Mouse (Mus musculus) adipose tissue, adult 10 weeks (tissue): ENCODE data around the gene Ppp1r32. TPM values are rescaled to one million over a fixed set of nuclear protein-coding genes. Genes with fewer than 3 reads are reported as not detected.

ENCODE experiments used
- polyA plus RNA-seq: library from polyadenylated mRNA; stranded (reverse); fragments of 350-450 nt; fragmentation: Illumina TruSeq; extraction: RNeasy Lipid Tissue Mini Kit (QIAGEN cat#74804); gene quantifications from one replicate; pipeline ENCODE4 v1.2.3, GENCODE M21; 2014; ENCODE audit warnings: low read depth, low replicate concordance

Ppp1r32 gene
- polyA plus RNA-seq = 6.6 TPM

DNA sequence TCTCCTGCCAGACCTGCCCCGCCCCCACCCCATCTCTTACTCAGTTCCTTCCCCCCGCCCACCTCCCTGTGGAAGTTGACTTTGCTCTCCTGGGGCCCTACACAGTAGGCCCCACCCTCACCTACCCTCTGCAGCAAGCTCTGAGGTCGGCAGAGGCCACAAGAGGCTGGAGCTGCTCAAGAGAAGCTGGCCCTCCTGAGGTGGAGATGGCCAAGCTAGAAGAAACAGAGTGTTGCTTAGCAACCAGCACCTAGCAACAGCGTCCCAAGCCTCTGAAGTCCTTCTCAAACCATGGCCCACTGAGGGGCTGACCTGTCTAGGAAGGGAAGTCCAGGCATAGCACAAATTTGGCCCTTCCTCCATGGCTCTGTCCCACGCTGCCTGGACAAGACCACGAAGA lies at the start of gene Ppp1r32:
Ppp1r32 (minus strand) TSS at position 226 of the 400 bp plus-strand sequence.

GRCm38 (mm10) chr19:10525910-10526309 lies 43.2 kb upstream of the Ppp1r32 start, which contains the start of gene Sdhaf2:
Sdhaf2 (minus strand) TSS chr19:10526142.

DNA sequence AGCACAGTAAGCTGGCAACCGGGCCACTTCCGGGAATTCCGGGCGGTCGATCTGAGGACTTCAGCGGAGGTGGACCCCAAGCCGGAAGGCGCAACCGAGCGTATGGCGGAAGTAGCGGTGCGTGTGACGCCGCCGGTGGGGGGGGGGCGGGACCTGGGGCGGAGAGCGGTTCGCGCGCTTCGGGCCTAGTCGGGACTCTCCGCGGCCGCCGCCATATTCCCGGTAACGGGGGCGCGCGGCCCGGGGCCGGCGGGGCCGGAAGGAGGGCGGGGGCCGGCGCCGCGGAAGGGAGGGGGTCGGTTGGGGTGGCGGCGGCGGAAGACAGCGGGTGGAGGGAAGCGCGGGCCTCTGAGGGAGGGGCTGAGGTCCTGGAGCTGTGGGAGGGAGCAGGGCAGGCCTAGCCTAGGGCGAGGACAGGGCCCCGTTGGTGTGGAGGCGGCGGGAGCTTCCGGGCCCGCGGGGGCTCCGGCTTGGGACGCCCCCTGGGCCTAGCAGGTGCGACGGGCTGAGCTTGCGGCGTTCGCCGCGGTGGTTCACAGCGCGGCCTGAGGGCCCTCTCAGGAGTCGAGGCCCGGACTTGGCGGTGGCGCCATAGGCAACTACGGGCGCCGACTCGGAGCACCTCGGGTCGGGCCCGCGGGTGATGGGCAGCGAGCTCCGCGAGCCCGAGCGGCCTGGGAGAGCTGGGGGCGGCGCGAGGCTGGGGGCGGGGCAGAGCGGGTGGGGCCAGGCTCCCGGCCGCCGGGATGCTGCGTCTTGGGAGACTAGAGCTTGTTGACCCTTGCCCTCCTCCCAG lies 42.6 kb upstream of the Ppp1r32 start, which contains the start of gene Cpsf7:
Cpsf7 (plus strand) TSS at position 161 of the 796 bp plus-strand sequence.

DNA sequence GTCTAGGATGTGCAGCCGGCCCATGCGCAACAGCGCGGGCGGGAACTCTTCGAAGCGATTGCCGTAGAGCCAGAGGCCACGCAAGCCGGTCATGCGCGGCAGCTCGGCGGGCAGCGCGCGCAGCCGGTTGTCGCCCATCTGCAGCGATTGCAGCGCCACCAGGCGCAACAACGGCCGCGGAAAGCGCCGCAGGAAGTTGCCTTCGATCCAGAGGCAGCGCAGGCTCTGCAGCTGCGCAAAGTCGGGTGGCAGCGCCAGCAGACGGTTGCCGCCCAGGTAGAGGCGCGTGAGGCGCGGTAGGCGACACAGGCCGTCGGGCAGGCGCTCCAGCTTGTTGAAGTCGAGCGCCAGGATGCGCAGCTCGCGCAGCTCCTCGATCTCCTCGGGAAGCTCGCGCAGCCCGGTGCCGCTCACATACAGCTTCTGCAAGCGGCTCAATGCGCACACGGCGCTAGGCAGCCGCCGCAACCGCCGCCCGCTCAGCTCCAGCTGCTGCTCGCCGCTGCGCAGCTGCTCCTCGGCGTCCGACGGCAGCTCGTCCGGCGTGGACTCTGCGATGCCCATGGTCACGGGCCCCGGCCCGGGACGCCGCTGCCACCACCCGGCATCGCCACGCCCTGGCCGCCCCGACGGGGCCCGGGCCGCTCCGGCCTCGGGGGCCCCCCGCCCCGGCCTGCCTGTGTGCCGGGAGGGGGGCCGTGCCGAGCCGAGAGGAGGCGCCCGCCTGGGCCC lies 25.8 kb downstream of the Ppp1r32 start, which contains the start of gene Lrrc10b:
Lrrc10b (minus strand) TSS at position 722 of the 732 bp plus-strand sequence.

Other genes starting within 250 kb of the Ppp1r32 start
- gene Myrf, start 242.2 kb downstream of the Ppp1r32 start, polyA plus RNA-seq = 8.1 TPM
- gene Dagla, start 178.1 kb downstream of the Ppp1r32 start, polyA plus RNA-seq = 6.8 TPM
- 3.0 TPM for gene Syt7, start 93.8 kb downstream of the Ppp1r32 start, polyA plus RNA-seq
- 4.4 TPM for gene Lrrc10b, start 25.5 kb downstream of the Ppp1r32 start, polyA plus RNA-seq
- gene Cpsf7, start 42.3 kb upstream of the Ppp1r32 start, polyA plus RNA-seq = 54.1 TPM
- gene Sdhaf2, start 43.2 kb upstream of the Ppp1r32 start, polyA plus RNA-seq = 47.1 TPM
- 32.2 TPM for gene Tmem216, start 73.3 kb upstream of the Ppp1r32 start, polyA plus RNA-seq
- 19.0 TPM for gene Cyb561a3, start 94.2 kb upstream of the Ppp1r32 start, polyA plus RNA-seq
- 9.8 TPM for gene Tmem138, start 94.4 kb upstream of the Ppp1r32 start, polyA plus RNA-seq
- gene Ddb1, start 122.4 kb upstream of the Ppp1r32 start, polyA plus RNA-seq = 176 TPM
- 17.4 TPM for gene Tkfc, start 122.7 kb upstream of the Ppp1r32 start, polyA plus RNA-seq
- gene Vwce, start 151.3 kb upstream of the Ppp1r32 start, polyA plus RNA-seq = 0.17 TPM
- gene Pga5, start 195.1 kb upstream of the Ppp1r32 start, polyA plus RNA-seq = not detected
- 24.5 TPM for gene Vps37c, start 205.8 kb upstream of the Ppp1r32 start, polyA plus RNA-seq